Mouse (Mus musculus): ENCODE measurements around the gene Tmem104.
A peak's percentile ranks its signal among the peaks of the same experiment; 100 is the strongest.

The Tmem104 gene

DNA sequence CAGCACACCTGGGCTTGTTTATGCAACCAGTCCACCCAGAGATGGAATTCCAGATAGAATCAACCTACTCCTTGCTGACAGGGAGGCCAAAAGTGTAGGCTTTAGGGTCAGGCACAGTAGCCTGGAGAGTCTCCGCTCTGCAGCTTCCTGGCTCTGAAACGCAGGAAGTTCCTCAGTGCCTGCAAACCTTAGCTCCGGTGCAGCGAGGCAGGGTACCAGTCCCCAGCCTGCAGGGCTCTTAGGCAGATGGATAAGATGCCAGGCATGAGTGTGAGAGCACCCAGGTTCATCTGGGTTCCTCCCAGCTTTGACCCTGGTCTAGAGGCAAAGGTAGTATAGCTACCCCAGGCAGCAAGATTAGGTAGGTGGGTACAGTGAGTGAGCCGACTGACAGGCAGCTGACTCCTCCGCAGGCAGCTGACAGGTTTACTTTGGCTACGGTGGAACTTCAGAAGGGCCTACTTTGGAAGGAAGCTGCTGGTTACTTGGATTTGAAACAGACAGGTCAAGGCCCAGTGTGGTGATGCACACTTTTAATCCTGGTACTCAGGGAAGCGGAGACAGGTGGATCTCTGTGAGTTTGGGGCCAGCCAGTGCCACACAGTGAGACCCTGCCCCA, 19.5 kb upstream of the Tmem104 start:
- DNase-seq = no peak

DNA sequence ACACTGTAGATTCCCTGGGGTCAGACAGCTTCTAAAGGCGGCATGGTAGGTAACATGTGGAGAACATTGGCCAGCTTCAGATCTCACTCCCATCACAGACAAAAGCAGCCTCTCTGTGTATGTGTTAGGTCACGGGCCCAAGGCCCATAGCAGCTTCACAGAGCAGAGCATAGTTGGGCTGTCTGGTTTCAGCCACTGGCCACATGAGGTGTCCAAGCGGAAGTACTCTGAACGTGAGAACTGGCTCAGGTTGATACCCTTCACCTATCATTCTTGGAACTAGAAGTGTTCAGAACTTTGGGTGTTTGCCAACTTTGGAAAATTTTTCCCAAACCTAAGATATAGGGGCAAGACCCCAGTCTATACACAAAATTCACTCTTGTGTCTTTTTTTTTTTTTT, 17.9 kb upstream of the Tmem104 start:
- DNase-seq = no peak

DNA sequence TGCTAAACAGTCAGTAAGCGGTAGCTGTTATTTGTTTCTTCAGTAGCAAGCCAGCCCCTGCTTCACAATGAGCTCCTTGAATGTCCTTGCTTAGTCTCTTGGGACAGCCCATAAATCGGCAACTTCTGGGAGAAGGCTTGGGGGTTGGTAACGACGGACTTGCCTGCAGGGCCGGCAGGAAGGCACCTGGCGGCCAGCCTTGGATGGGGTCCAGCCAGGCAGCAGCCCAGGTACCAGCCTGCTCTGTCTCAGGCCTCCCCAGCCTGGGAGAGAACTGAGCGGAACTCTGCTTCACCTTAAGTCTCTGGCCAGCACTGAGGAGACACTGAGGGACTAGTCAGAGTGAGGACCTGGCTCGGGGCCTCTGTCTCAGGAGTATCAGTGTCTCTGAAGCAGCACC, 16.2 kb upstream of the Tmem104 start:
- no peak for DNase-seq

DNA sequence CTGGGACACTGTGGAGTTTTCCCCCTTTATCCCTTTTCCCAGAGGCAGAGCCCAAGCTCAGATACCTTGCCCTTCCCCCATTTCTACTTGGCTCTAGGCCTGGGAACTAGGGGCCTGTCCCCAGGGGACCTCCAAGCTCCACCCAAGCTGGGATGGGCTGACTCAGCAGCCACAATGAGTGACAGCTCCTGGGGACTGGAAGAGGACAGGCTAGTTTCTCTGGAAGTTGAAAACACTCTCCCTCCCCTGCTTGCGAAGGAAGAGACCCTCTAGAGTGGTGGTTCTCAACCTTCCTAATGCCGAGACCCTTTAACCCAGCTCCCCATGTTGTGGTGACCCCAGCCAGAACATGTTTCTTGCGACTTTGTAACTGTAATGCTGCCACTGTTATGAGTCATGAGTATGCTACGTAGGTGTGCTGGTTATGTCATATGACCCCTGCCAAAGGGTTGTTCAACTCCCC, 14.4 kb upstream of the Tmem104 start:
- no peak for DNase-seq

DNA sequence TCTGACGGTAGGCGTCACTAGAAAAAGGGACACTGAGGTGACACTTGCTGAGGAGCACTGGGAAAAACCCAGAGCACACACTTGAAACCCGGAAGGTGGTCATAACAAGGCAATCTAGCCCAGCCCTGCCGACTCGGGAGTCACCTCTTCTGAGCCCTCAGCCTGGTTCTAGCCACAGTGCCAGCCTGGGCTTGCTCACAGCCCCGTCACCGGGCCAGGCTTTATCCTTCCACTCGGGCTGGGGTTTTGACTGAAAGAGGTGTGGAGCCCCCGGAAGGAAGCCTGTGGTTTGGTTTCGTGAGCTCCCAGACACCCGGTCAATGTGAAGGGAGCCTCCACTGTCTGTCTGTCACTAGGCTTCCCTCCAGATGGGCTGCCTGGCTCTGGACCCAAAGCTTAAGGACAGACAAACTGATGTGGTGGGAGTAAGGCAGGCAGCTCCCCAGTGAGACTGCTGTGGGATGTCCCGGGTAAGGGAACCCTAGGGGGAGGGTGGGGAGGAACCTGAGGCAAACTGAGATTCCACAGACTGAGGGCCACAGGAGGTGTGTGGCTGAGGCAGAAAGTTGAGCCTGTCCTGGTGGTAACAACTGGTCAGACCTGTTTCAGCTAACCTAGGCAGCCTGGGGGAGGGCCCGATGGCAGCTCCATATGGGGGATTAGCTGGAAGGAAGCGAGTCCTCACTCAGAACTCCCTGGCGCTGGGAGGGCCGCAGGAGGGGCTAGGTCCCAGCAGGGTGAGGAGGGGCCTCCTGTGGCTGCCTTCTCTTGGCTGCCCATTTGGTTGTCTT, 13.5 kb upstream of the Tmem104 start:
- DNase-seq = no peak

DNA sequence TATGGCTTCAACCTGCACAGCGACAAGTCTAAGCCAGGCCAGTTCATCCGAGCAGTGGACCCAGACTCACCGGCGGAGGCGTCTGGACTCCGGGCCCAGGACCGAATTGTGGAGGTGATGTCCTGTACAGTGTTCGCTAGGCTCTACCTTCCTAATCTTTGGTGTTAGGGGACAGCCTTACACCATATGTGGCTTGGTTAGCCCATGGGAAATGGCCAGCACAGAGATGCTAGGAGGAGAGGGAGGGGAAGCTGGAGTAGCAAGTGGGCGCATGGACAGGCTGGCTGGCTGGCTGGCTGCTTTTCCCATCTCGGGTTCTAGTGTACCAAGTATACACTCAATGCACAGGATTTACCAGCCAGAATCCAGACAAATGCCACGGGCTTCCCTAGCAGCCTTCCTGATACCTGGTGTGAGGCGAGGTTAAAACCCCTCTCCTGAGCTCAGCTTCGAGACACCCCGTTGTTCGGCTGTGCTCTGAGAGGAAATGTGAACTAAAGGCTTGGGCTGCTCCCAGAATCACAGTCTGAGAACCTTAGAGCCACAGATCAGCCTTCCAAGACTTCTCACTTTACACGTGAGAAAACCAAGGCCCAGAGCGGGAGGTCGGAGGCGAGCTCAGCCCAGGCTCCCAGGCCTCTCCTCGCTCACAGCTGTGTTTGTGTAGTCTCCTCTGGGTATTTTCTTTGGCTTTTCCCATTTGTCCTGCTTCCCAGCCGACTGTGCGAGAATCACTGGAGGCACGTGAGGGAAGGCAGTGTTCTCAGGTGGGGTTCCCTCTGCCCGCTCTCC, 10.7 kb upstream of the Tmem104 start:
- no peak for DNase-seq

DNA sequence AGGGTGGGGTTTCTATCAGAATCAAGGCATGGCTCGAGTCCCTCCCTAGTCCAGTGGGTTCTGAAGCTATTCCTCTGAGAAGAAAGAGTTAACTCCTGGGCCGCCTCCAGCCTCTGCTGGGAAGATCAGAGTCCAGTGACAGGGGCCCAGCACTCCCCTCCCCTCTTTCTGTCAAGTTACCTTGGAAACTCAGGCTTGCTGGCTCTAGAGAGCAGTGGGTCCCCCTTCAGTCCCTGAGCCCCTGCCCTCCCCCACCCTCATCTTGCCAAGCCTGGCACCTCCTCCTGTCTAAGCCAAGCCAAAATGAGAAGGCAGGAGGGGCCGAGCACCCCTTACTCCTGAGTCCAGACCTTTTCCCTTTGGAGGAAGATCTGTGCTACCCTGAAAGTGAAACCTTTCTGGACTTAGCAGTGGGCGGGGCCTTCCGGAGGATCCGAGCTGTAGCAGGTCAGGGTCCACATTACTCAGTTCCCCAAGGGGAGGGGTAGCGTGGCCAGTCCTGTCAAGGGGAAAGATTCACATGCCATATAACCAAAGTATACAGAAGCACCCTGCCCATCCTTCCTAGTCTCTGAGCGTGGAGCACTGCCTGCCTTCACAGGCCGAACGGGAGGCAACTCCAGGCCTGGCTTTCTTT, 9.6 kb upstream of the Tmem104 start:
- no peak for DNase-seq

DNA sequence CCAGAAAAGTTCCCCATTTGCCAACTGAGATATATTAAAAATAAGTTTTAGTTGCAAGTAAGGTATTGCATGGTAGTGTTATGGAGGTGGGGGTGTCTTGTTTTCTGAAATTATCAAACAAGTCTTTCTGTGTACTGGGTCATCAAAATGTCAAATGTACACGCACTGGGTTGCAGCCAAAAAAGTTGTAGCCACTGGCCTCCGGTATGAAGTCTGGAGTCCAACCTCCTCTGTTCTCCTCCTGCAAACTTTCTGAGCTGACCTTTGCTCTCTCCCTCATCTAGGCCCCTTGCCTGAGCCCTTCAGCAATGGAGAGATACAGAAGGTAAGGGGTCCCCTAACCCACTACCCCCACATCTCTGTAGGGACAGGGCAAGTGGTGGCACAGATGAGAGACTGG, 8.5 kb upstream of the Tmem104 start:
- DNase-seq = no peak

DNA sequence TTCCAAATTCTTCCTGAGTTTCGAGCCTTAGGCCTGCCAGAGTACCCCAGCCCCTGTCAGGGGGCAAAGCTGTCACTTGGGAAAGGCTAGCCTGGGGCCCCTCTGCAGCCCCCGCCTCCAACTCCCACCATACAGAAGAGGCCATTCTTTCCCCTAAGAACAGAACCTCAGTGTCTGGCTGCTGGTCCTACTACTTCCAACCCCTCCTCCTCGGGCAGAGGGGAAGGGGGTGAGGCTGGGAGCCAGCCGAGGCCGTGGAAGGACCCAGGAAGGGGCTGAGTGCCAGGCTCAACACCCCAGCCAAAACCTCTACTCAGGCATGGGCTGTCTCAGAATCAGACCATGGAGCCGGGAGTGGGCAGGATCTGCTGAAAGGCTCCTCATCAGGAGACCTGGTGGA, 8.1 kb upstream of the Tmem104 start:
- DNase-seq = no peak

DNA sequence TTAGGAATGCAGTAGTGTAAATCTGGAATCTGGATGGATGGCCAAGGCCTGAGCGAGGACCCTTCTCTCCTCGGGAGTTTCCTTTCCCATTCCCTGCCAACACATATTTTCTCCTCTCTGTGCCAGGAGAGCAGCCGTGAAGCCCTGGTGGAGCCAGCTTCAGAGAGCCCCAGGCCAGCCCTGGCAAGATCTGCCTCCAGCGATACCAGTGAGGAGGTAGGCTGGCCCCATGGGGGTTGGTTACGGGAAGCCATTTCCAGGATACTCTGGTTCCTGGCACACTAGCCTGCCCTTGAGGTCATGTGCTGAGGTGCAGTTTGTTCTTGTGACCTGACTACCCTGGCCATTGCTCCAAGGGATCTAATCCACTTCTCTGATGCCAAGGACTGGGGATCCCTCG, 7.4 kb upstream of the Tmem104 start:
- DNase-seq = no peak

DNA sequence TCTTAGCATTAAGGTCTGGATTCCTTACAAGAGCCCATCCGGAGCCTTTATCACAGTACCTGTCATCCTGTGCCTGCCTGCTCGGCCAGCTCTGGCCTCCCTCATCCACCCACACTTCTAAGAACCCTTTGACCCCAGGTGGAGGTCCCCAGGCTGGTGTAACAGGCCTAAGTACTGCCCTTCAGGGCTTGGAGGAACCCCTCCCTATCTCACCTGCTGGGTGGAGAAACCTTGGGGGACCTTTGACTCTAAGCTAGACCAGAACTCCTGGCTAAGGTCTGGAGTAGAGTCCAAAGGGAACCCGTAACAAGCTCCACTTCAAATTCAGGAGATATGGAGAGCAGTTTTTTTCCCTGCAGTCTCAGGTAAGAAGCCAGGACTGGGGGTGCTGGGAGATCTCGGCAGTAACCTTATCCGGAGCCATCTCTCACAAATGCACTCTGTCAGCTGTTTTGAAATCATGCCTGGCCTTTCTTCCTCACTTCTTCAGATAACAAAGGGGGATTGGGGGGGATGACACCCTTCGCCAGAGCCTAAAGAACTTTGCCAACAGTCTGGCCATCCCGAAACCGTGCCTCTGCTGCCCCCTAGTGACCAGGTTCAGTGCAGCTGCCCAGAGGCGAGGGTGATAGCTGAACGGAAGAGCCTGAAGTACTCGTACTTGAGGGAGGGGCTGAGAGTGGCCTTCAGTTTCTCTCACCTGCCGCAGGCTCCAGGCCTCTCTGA, 5.2 kb upstream of the Tmem104 start:
- DNase-seq = peak; percentile 48

DNA sequence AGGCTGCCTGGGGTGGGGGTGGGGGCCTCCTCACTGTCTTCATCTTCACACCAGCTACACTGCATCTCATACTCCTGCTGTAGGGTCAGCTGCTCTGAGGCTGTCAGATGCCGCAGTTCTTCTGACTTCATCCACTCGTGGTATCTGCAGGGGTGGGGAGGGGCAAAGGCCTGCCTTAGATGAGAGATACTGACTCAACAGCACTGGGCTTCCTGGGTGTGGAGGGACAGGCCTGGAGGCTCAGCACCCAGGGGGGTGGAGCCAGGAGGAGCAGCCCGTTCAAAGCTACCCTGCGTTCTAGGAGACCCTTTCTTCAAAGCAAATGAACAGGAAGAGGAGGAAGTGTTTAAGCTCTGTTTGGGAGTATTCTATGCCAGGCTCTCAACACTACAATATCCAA, 2.3 kb upstream of the Tmem104 start:
- DNase-seq = no peak

DNA sequence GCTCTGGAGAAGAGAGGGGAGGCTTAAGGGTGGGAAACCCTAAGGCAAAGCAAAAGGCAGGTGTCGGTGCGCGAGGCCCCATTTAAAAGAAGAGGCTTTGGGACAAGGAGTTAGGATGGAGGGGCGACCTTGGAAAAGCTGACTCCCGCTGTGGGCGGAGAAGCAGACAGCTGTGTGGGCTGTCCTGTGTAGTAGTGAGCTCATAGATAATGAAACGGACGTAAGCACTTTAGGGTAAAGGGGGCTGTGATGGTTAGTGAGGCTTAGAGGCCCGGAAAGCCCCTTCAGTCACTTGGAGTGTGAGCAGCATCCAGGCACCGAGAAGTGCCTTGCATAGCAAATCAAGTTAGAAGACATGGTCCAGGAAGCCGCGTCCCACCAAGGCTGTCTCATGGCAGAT, 406 bp downstream of the Tmem104 start, which contains the start of gene Nat9:
Gene Nat9, minus strand, starts transcription at position 167 of the 400 bp plus-strand sequence.
- DNase-seq = no peak

DNA sequence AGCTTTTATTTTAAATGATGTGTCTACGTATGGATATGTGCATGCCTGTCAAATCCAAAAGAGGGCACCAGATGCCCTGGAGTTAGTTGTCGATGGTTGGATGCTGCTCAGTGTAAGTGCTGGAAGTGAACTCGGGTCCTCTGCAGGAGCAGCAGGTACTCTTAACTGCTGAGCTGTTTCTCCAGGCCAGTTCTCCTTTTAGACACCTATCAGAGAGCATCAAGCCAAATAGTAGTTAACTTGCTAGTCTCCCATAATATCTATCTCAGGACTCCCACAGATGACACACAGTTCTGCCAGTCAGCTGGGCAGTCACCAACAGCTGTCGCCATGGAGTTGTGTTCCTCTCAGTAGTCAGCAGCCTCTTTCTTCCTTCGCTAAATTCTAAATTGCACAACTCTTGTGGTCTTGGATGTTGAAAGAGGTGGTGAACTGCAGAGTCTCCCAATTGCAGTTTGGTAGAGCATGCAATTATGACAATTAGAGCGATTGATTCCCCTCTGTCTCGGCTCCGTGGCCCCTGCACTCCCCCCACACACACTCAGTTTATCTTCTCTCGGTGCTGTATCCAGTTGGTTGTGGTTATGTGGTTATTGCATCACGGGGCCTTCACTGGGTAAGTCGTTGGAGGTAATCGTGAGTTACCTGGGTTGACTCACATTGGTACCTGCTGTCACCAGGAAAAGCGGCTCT, 1.4 kb downstream of the Tmem104 start:
- no peak for DNase-seq

DNA sequence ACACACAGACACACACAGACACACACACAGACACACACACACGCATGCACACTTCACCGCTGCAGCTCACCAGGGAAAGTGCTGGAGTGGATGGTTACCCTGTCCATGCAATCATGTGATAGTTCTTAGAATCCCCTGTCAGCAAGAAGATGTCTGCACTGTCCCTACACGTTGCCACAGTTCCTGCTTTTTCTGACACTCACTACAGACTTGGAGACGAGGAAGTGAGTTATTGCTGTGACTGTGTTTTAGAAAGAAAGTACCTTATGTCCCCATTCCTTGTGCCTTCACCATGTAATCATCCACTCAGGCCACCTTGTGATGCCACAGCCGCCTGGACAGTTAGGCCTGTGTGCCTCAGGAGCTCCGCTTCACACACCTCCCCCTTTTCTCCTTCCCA, 2.0 kb downstream of the Tmem104 start:
- no peak for DNase-seq

DNA sequence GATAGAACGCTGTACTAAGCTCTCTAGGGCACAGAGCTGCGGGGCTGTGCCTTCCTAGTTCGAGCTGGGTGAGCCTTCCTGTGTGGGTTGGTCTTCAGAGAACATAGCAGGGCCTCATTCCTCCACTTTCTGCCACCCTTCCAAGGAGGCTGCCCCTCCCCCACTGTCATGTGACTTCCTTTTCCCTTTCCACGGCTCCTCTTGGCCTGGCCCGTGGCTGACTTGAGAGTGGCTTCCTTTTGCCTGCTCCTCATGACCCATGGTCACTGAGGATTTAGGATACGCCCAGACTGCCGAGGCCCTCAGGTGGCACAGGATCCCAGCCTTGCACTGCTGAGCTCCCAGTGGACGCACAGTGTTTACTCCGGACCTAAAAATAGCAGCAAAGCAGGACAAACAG, 4.9 kb downstream of the Tmem104 start:
- DNase-seq = no peak

DNA sequence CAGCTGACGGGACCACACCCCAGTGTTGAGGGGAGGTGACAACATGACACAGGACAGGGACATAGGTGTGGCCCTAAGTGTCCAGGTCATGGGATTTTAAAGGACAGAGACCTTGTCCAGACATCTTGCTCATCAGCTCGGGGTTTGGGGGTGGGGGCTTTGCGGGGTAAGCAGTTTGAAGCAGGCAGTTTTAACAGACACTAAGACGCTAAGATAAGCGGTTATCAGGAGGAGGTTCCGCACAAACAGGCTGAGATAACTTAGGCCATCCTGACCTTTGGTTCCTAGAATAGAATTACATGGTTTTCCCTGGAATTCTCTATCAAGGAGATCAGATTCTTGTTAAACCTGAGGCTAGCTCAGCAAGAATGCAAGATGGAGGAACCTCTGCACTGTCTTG, 7.4 kb downstream of the Tmem104 start:
- DNase-seq = no peak

DNA sequence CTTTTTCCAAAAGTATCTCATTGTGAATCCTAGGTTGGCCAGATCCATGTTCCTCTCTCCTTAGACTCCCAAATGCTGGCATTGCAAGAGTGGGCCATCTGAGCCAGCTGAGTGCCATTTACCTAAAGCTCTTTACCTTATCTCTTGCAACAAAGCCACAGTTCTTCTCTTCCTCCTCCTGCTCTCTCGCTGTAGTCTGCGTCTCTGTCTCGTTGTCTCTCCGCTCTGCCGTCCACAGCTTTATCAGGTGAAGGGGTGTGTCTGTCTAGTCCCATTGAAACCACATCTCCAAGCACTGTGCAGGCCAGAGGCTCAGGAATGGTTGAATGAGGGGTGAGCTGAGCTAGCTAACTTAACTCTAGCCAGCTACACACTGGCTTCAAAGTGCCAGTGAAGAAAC, 8.6 kb downstream of the Tmem104 start:
- DNase-seq = no peak

DNA sequence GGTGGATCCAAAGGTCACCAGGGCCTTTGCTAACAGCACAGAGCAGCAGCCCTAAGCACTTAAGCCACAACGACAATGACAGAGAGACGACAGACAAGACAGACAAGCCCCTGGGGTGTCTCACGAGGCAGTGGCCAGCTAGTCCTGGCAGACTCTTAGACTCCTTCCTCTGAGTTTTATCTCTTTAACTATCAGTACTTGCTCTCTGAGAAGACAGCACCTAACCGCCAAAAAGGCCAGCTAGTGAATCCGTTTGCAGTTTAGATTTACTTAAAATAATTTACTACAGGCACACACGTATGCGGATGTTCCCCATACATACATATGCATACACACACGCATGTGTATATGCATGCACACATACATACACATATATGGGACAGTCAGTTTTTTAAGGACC, 10.3 kb downstream of the Tmem104 start:
- DNase-seq = no peak

DNA sequence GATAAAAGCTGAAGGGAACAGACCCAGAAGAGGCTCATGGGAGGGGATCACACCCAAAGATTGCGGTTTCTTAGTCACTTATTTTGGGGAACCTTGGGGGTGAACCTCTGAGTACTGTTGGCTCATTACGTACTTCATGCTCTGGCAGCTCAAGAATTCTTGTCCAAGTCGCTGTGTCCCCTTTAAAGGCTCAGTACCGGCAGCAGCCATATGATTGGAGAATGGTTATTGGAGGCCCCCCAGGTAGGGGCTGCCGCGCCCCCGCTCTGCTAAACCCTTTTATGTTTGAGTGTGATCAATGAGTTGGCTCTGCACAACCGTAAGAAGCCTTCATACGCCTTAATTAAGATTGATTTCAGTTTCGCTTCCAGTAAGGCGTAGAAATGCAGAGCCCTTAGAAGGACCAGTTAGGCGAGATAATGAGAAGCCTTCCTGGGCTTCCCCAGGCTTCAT, 11.7 kb downstream of the Tmem104 start:
- no peak for DNase-seq

DNA sequence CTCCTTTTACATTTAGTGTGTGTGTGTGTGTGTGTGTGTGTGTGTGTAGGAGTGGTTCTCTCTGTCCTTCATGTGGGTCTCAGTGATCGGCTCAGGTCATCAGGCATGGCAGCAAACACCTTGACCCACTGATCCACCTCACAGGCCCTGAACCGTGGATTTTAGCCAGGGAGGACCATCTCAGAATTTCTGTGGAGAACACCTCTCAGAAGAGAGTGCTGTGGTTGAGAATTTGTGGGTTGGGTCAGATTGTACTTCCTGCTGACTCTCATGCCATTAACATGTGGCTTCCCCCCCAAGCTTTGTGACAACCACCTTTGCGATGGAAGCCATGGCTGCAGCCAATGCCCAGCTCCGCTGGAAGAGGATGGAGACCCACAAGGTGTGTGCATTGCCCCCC, 13.2 kb downstream of the Tmem104 start:
- DNase-seq = no peak

DNA sequence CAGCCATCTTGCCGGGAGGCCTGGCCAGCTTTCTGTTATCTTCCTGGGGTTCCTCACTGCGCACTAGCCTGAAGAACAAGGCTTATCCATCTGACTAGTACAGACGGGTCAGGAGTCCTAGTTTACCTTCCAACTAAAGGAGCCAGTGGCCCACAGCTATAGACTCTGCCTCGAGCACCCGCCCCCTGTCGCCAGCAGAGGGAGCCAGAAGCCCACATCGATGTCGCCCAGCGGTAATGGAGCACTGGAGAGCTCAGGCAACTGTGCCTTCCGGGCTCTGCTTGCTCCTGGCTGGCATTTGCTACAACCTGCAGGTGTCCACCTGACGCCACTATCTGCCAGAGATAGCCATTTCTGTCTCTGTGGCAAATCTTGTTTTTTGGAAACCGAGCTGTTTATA, 15.0 kb downstream of the Tmem104 start:
- DNase-seq = peak; percentile 68

Data from right cerebral cortex, postnatal 25 days (tissue).